Mouse (Mus musculus): ENCODE data around the gene Ccdc124. TPM values are rescaled to one million over a fixed set of nuclear protein-coding genes. Genes with fewer than 3 reads are reported as not detected.

Gene Ccdc124
- total RNA-seq, 1 experiment from 2014 or later: 34.0 TPM

DNA sequence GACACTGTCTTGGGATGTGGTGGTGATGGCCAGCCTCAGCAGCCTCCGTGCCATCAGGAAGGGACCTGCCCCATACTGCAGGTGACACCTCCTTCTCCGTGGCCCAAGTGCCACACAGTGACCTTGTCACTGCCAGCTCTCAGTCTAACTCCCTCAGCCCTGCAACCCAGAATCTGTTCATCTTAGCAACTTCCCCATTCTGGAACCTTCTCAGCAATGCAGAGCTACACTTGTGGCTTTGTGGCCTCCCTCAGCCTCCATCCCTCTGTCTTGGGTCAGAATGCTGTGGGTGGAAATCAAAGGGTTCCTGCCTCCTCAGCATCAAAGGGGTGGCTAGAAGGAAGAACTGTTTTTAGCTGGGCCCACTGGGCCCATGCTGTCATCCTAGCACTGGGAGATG is 19.9 kb downstream of the Ccdc124 start:
- ATAC-seq (replicated peaks; ENCODE audit: insufficient number of reproducible peaks, low FRiP score, low TSS enrichment, poor library complexity, severe bottlenecking): peak; percentile 84

DNA sequence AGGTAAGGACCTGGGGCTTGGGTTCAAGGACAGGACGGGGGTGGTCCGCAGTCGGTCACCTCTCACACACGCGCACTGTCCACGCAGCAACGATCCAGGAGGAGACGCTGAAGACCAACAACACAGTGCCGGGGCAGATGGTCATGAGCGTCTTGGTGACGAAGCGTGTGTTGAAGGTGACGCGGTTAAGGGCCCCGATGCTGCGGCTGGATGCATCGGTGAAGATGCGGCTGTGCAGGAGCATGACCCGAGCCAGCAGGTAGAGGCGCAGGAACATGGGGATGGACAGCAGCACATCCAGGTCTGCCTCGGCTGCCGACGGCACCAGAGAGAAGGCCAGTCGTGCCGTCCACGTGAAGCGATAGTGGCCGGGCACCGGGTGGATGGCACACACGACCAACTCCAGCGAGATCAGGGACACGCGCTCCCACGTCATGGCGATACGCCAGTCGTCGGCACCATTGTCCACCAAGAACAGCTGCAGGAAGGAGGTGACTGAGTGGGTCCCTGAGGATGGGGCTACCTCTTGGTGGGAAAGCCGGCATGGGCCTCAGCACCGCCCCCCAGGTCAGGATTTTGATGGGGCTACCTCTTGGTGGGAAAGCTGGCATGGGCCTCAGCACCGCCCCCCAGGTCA is 21.0 kb downstream of the Ccdc124 start:
- ATAC-seq (replicated peaks; ENCODE audit: insufficient number of reproducible peaks, low FRiP score, low TSS enrichment, poor library complexity, severe bottlenecking): no peak

GRCm38 (mm10) chr8:70851837-70852236 is 21.9 kb downstream of the Ccdc124 start:
- ATAC-seq (replicated peaks; ENCODE audit: insufficient number of reproducible peaks, low FRiP score, low TSS enrichment, poor library complexity, severe bottlenecking): no peak

- ATAC-seq (replicated peaks; ENCODE audit: insufficient number of reproducible peaks, low FRiP score, low TSS enrichment, poor library complexity, severe bottlenecking): no peak
Observed at GRCm38 (mm10) chr8:70850947-70851346, 22.8 kb downstream of the Ccdc124 start.

DNA sequence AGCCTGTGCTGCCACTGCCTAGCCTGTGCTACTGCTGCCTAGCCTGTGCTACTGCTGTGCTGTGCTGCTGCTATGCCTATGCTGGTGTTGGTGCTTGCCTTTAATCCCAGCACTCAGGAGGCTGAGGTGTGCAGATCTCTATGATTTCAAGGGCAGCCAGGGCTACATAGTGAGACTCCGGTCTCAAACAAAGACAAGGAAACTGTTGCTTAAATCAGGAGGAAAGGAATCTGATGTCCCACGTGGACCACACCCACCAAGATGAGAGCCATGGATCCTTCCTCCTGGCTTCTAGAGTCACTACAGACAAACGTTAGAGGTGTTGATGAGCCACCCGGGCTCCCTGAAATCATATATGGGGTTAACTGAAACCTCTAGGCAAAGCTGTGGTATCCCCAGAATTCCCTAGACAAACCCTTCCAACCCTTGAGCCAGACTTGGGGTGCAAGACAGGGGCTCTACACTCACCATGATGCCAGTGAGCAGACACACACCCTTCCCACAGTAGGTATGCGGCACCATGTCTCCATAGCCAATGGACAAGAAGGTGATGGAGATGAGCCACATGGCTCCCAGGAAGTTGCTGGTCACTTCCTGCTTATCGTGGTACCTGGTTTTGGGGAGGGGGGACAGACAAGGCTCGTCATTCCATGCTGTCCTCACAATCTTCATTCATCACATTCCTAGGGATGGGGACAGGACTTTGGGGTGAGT is 23.4 kb downstream of the Ccdc124 start:
- no peak for ATAC-seq (replicated peaks; ENCODE audit: insufficient number of reproducible peaks, low FRiP score, low TSS enrichment, poor library complexity, severe bottlenecking)

- ATAC-seq (replicated peaks; ENCODE audit: insufficient number of reproducible peaks, low FRiP score, low TSS enrichment, poor library complexity, severe bottlenecking): no peak
Observed at GRCm38 (mm10) chr8:70849333-70849990, 24.3 kb downstream of the Ccdc124 start.

DNA sequence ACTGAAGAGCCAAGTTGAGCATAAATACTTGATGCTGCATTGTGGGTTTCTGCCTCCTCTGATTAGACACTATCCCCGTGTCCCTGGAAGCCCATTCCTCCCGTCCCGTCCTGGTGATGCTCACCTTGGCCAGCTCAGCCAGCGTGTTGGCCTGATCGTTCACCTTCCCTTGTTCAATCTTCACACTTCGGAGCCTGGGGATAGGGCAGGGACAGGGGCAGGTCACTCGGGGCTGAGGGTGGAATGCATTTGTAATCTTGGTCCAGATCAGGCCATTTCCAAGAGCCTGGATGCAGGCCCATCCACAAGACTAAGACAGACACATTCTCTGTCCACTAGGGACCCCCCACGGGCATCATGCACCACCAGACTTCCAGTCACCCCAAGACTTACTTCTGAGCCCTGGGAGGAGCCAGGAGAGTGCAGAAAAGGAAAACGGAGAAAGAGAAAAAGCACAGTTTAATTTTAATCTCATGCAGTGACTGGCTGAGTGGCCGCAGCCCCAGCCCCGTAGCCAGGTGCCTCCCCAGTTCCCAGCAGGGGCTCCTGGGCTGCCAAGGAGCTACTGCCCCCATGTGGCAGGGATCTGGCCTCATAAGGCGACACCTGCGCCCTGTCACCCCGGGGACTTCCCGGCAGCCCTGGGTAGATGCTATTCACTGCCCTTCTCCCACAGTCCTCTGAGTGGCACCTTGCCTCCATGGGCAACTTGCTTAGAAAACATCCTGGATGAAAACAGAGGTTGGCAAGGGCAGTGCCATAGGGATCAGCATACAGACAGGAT is 27.2 kb downstream of the Ccdc124 start:
- no peak for ATAC-seq (replicated peaks; ENCODE audit: insufficient number of reproducible peaks, low FRiP score, low TSS enrichment, poor library complexity, severe bottlenecking)

- ATAC-seq (replicated peaks; ENCODE audit: insufficient number of reproducible peaks, low FRiP score, low TSS enrichment, poor library complexity, severe bottlenecking): no peak
Observed at GRCm38 (mm10) chr8:70845108-70845507, 28.6 kb downstream of the Ccdc124 start.

GRCm38 (mm10) chr8:70844523-70844922 is 29.2 kb downstream of the Ccdc124 start:
- ATAC-seq (replicated peaks; ENCODE audit: insufficient number of reproducible peaks, low FRiP score, low TSS enrichment, poor library complexity, severe bottlenecking): peak; percentile 39; the same call in 1 of the 2 replicates

GRCm38 (mm10) chr8:70843941-70844340 is 29.8 kb downstream of the Ccdc124 start:
- ATAC-seq (replicated peaks; ENCODE audit: insufficient number of reproducible peaks, low FRiP score, low TSS enrichment, poor library complexity, severe bottlenecking): no peak

GRCm38 (mm10) chr8:70843214-70843773 is 30.4 kb downstream of the Ccdc124 start:
- ATAC-seq (replicated peaks; ENCODE audit: insufficient number of reproducible peaks, low FRiP score, low TSS enrichment, poor library complexity, severe bottlenecking): no peak

DNA sequence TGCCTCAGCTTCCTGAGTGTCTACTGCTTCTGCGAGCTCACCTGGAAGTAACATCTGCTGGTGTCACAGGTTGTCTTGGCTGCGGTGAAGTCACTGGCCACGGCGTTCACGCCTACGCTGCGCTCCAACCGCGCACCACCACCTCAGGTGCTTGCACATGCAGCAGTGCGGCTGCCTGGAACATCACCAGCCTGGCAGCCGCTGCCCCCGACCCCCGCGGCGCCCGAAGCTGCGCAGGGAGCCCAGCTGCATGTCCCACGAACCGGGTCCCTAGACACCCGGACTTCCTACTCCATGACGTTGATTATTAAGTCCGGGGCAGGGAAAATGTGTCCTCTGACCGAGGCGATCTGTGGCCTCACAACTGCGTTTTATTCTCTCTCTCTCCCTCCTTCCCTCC is 31.3 kb downstream of the Ccdc124 start:
- ATAC-seq (replicated peaks; ENCODE audit: insufficient number of reproducible peaks, low FRiP score, low TSS enrichment, poor library complexity, severe bottlenecking): no peak

DNA sequence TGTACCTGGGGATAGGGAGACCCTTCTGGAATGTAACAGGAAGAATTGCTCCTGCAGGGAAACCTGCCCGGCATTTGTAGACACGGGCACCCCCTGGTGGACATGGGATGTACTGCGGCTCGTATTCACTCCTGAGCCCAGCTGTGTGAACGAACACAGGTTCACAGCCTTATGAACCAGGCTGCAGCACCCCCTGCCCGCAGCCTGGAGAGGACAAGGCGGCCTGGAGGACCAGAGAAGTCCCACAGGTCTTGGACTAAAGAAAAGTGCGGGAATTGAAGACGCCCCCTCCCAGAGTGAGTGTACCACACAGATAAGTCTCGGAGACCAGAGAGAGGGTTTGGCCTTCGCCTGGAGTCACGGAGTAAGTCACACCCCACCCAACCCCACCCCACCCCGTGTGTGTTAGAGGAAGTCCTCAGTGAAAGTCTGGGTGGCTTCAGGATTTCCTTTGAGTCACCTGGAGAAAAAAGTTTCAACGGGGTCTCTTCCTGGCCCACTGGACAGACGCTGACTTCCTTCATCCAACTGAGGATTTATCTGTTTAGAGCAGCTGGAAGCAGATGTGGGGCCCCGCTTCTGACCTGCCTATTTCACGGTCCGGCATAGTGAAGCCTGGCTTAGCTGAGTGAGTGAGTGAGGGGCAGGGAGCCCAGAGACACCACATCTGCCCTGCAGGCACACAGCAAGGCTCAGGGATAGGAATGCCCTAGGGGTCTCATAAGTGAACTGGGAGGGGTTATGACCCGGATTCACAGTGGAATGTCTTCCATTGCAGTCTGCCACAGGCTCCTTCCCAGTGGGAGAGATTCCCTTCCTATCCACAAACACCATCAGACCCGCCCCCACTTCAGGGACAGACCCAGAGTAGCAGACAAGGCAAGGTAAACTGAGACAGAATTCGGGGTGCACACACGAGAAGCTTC is 32.3 kb downstream of the Ccdc124 start:
- ATAC-seq (replicated peaks; ENCODE audit: insufficient number of reproducible peaks, low FRiP score, low TSS enrichment, poor library complexity, severe bottlenecking): peak; percentile 23; the same call in 1 of the 2 replicates

- no peak for ATAC-seq (replicated peaks; ENCODE audit: insufficient number of reproducible peaks, low FRiP score, low TSS enrichment, poor library complexity, severe bottlenecking)
Observed at GRCm38 (mm10) chr8:70840590-70840989, 33.1 kb downstream of the Ccdc124 start.

DNA sequence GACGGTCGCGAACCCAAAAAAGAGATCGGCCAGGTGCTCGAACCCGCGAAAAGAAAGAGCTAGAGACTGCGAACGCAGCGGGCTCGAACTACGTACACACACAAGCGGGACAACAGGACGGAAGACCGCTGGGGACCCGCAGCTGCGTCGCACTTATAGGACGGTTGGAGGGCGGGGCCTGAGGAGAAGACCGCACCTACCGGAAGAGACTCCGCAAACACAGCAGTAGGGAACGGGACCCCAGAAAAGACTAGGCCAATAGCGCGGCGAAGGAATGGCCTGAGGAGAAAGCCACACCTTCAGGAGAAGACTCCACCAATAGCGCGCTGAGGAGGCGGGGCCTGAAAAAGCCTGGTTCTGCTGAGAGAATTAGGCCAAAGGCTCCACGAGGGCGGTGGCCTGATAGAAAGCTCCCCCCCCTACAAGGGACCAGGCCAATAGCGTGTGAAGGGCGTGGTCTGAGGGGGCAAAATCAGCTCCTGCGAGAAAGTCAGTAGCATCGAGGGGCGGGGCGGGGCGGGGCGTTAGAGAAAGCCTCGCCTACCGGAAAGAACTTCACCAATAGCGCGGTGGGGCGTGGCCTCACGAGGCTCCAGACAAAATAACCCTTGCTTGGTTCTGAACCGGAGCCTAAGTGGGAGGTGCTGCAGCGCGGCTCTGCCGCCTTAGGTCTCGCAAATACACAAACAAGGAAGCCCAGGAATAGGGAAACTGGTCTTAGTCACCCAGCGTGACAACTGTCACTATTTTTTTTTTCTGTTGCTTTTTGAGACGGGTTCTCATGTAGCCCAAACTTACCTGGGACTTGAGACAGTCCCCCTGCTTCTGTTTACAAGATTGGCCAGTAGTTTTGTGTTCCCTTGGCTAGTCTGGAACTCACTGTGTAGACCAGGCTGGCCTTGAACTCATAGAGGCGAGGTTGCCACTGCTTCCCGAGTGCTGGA is 34.1 kb downstream of the Ccdc124 start, which contains the start of gene Arrdc2:
TSS of gene Arrdc2 (minus strand) at position 313 of the 944 bp plus-strand sequence.
- peak; percentile 78 for ATAC-seq (replicated peaks; ENCODE audit: insufficient number of reproducible peaks, low FRiP score, low TSS enrichment, poor library complexity, severe bottlenecking)

GRCm38 (mm10) chr8:70838654-70839407 is 34.9 kb downstream of the Ccdc124 start:
- ATAC-seq (replicated peaks; ENCODE audit: insufficient number of reproducible peaks, low FRiP score, low TSS enrichment, poor library complexity, severe bottlenecking): no peak
